Mouse (Mus musculus) spleen, adult 2 months (tissue): ENCODE results near the gene Hccs.
"Not testable (repeated sequence)": the region's sequence is repeated elsewhere in the genome, so short reads cannot be mapped to it uniquely, and the experiment has no call there.

Experiments
- CTCF ChIP-seq: fragments of 200-500 bp; IDR thresholded peaks from 2 replicates; pipeline ENCODE4 v1.5.1; 2011; ENCODE audit warnings: mild to moderate bottlenecking, inconsistent platforms; ENCODE audit not compliant: insufficient read depth, insufficient read length, insufficient replicate concordance; ENCODE audit errors: extremely low read depth
- POLR2A ChIP-seq: fragments of 200-500 bp; IDR thresholded peaks from 2 replicates; pipeline ENCODE4 v1.6.1; 2011; ENCODE audit warnings: low read depth, low read length, inconsistent platforms

GRCm38 (mm10) chrX:169320668-169321005, 465 bp upstream of the Hccs start:
- not testable (repeated sequence) for TF ChIP-seq CTCF, POLR2A
